Mouse (Mus musculus) heart, postnatal 36 days (tissue): ENCODE results near the gene Trp63. TPM values are rescaled to one million over a fixed set of nuclear protein-coding genes. Genes with fewer than 3 reads are reported as not detected.
A peak's percentile ranks its signal among the peaks of the same experiment; 100 is the strongest.

Source experiments
- DNase-seq, 2 experiments: peaks; one replicate each; pipeline ENCODE4 v3.0.0; 2021 to 2022
- intact Hi-C: fragments of 180-260 bp; cut with DNase I; formaldehyde crosslinking; loops from one replicate; pipeline ENCODE4 v1.15.1; 2025
- total RNA-seq, 2 experiments: library from RNA; stranded (reverse); gene quantifications; 2 replicates each; pipeline ENCODE4 v1.2.3; 2021

The Trp63 gene
- total RNA-seq, 2 experiments from 2014 or later = 0.14 to 0.56 TPM

DNA sequence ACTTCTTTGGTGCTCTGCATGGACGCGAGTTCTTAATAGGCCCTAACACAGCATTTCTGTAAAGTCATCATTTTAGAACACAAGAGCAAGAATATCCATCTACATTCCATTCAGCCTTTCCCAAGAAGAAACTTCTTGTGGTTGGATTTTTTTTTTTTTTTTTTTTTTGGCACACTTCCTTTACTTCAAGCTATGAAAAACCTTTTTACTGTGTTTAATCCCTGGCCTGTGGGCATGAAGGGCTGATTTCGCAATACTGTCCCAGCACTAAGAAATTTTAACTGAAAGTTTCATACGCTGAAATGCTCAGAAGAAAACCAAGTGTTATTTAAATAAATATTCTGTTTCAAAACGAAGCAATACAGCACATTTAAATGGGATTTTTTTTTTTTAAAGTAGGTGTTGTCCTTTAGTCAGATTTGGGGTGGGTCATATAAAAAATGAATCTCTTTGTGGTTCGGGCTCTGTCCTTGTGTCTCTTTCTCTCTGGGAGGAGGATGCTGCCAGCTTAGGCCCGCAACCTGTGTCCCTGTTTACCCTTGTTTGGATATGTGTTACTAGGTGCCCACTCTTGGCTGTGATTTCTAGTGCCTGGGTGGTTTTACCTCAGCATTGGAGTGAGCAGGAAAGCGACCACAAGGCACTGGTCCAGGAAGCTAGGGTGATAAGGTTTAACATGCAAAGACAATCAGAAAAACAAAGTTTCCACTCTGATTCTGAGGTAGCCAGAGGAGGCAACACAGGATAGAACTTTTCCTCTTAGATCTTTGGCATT, 177.4 kb downstream of the Trp63 start:
- intact Hi-C loops = no loop called here
- peak in 1 of 2 experiments; percentile 5 for DNase-seq

DNA sequence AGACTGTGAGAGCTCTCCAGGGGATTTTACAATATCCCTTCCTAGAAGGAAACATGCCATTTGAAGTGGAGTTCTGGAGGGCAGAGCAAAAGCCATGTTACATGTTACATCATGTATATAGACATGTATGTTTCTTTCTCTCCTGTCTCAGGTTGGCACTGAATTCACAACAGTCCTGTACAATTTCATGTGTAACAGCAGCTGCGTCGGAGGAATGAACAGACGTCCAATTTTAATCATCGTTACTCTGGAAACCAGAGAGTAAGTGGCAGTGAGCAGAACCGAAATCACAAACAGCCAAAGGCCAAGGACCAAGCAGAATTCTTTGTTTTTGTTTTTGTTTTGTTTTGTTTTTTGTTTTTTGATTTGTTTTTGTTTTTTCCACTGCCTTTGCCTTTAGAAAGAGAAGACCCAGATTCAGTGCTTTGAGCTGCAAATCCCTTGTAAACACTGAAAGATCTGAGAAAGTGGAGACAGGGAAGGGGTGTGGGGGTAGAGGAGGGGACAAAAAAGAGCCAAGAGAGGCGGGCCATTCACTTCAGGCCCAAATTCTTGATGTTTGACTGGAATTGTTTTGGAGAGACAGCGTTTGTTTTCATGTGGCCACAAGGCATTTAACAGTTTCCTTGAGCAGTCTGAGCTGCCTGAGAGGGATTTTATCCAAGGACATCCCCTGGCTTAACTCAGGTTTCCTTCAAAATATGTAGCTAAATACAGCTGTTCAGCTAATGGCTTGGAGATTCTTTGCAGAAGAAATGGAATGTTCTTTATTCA, 181.7 kb downstream of the Trp63 start:
- intact Hi-C loops = no loop called here
- DNase-seq = peak; percentile 16 to 19

DNA sequence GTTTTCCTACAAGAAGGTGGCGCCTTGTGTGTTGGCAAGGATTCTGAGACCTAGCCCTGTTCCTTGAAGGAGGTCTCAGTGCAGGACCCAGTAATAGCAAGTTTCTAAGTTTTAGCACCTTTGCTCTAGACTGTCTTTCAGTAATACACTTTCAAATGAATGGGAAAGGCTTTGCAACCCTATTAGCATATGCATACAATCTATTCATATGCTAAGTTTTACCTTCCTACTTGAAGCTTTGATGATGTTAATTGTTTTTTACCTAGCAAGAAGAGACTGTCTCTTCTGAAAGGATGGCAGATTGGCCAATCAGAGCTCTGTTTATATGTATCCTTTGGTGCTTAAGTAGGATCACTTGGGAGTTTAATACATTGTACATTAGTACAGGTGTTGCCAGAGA, 187.9 kb downstream of the Trp63 start:
- intact Hi-C loops = no loop called here
- no peak for DNase-seq

DNA sequence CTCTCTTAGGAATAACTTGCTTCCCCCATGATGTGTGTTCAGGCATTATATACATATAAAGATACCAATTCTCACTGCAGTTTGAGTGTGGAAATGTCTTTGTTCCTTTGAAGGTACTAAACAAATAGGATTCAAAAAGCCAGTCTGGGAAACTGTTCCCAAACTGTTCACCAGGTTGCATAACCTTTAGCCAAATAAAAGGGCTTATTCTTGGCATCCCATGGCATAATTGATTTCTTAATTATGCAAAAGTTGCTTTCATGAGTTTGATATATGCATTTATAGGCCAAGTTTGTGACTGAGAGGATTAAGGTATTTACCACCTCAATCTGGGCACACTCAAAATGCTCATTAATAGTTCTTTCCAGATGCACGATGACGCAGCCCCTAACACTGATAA, 192.1 kb downstream of the Trp63 start:
- DNase-seq = no peak
- intact Hi-C loops = no loop called here

DNA sequence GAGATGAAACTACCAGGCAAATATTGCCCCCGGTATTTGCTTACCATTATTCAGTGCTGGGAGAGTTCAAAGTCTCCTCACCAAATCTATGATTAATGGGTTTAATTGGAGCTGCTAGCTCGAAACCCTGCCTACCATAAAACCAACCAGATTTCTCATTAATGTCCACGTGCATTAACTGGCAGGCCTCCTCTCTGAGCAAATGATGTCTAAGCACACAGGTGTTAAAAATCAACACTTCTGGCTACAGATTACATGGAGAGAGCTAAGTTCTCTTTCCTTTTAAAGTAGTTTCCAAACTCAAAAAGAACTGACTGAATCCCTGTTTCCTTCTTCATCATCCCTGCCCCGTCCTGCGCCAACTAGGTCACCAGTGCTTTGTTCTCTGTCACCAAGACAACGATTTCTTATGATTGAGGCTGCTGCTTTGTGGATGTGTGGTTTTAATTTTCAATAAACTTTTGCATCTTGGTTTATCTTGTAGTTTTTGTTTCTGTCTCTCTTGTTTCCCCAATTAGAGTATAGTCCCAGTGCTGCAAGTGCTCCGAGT, 193.9 kb downstream of the Trp63 start:
- DNase-seq = no peak
- intact Hi-C loops = no loop called here

DNA sequence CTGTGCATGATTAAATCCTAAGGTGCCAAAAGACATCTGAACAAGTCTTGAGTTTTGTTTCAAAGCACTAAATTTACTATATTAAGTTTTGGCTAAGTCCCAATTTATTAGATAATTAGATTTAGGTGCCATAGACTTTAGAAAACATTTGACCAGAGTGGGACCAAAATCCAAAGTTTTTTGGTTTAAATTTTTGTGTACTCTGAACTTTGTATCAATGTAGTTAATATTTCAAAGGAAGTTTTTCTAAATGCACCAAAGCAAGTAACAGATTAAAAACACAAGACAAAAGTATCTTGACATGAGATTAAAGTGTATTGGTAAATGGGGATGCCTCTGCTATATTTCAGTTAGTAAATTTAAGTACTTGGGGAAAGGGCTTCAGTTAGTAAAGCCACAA, 194.6 kb downstream of the Trp63 start:
- DNase-seq = no peak
- intact Hi-C loops = no loop called here

DNA sequence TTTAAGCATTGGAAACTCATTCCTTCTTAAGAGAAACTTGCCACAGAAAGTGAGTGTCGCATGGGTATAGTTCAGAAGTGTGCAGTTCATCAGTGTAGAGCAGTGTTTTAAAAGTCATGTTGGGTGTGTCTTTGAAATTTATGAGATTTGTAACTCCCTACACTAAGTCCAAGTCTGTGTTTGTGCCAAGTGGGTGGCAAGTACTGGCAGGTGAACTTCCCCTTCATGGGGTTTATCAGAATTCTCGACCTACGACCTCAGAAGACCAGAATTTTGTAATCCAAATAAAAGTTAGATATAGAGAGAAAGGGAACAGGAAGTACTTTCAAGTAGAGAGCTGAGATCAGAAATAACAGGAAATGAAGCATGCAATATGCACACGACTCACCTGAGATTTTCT, 215.5 kb downstream of the Trp63 start:
- intact Hi-C loops = no loop called here
- no peak for DNase-seq

DNA sequence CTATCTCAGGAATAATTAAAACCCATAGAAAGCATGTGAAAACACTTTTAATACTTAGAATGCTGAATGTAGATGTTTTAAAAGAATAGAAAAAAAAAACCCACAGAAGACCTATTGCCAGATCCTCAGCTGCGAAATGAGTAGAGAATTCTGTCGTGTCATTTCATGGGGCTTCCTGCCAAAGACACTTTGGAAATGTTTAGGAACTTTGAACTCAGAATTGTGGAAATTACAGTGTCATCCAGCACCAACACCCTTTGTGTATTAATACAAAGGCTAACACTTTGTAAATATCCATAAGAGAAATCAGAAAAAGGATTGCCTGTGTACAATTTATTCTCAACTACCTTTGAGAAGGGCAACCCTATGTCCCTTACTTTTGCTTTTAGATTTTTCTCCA, 216.1 kb downstream of the Trp63 start:
- intact Hi-C loops = no loop called here
- no peak for DNase-seq

DNA sequence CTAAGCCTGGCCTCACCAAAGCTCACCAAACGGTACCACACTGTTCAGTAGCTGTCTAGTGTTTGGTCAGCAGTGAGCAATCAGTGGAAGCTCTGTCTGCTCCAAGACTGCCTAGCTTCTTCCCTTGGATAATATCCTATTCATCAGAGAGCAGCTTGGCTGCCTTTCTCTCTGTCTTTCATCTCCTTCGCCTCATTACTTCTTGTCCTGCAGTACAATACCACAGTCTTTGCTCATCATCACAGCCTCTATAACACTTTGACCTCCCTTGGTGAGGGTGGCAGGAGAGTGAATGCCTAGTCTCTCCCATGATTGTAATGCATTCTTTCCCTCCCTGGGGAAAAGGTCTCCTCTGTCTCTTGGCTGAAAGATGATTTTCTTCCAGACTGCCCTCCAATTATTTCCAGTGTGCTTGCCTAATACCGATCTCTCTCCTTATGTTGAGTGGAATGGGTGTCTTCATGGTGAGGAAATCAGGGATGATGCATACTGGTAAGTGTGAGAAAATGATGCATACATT, 216.9 kb downstream of the Trp63 start:
- DNase-seq = no peak
- intact Hi-C loops = no loop called here

DNA sequence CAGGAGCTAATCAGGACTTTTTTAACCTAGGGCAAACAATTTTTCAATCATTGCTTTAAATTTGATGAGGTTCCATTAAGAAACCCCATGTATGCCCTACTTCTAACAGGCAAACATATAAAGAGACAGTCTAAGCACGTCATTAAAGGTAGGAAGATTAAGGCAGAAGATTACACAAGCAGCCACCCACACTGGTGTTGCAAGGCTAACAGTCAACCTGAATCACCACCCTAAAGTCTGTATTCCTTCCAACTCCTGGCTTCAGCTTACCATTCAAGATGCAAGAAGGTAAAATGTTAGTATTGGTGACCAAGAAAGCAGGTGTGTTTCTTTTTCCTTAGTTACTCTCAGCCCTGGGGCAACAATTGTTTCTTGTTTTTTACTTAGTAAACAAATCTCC, 228.6 kb downstream of the Trp63 start:
- intact Hi-C loops = no loop called here
- DNase-seq = no peak

DNA sequence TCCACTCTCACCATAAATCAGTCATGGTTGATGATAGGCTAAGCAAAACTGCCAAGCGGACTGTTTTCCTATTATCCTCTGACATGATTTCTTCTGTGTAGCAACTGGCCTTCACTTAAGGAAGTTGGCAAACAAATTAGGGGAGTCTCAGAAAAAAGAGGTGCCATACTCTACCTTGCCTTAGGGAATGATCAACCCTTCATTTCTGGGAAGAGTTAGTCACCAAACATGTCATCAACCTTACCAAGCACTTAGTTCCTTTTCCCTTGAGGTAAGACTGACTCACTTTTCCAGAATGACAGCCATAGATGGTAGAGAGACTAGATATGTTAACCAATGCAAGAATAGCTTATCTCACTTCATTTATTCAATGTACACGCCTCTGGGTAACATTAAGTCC, 250.6 kb downstream of the Trp63 start:
- intact Hi-C loops = no loop called here
- DNase-seq = no peak
